Mouse (Mus musculus) adrenal gland (tissue): ENCODE data around the gene Arid3c.
"Not testable (repeated sequence)": the region's sequence is repeated elsewhere in the genome, so short reads cannot be mapped to it uniquely, and the experiment has no call there.

Experiments used
- intact Hi-C: fragments of 180-260 bp; cut with DNase I; formaldehyde crosslinking; loops from one replicate; pipeline ENCODE4 v1.15.1; 2025
- long read RNA-seq, 2 experiments: library from polyadenylated mRNA; unstranded; transcript quantifications; one replicate each; pipeline ENCODE4 v2.0.0; 2020; ENCODE audit warnings: borderline replicate concordance in 1 of 2; ENCODE audit not compliant: insufficient replicate concordance in 1 of 2

Gene Arid3c
- long read RNA-seq, experiment 1, result 0 reads
- long read RNA-seq, experiment 2, result 0 reads

- intact Hi-C loops, result no loop called here
Measured at GRCm38 (mm10) chr4:41731052-41731765, at the start of gene Arid3c. Gene Arid3c, minus strand, starts transcription at chr4:41731142.

DNA sequence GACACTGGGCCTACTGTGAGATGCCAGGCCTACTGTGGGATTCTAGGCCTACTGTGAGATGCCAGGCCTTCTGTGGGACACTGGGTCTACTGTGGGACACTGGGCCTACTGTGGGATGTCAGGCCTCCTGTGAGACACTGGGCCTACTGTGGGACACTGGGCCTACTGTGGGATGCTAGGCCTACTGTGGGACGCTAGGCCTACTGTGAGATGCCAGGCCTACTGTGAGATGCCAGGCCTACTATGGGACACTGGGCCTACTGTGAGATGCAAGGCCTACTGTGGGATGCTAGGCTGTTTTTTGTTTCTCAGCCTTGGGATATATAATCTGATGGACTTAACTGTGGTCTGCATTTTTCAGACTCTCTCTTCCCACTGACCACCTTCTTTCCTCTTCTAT, 44.9 kb upstream of the Arid3c start:
- intact Hi-C loops, result not testable (repeated sequence)

DNA sequence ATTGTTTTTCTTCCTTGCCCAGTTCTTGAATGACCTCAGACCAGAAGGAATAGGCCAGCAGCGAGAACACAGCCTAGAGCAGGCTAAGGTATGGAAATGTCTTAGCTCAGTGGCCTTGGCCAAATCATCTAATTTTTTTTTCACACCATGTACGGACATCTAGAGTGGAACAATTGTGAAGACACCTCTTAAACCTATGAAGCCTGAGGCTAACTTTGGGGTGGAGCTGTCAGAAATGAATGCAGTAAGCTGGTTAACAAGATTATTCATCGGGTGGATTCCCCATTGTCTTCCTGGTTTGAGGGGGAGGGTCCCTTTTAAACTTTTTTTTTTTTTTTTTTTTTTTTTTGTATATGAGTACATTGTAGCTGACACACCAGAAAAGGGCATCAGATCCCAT, 43.6 kb upstream of the Arid3c start:
- intact Hi-C loops, result not testable (repeated sequence)

- intact Hi-C loops, result not testable (repeated sequence)
Measured at GRCm38 (mm10) chr4:41774002-41774401, 43.1 kb upstream of the Arid3c start, which contains the start of gene Ccl27a. Gene Ccl27a, minus strand, starts transcription at chr4:41774247.

DNA sequence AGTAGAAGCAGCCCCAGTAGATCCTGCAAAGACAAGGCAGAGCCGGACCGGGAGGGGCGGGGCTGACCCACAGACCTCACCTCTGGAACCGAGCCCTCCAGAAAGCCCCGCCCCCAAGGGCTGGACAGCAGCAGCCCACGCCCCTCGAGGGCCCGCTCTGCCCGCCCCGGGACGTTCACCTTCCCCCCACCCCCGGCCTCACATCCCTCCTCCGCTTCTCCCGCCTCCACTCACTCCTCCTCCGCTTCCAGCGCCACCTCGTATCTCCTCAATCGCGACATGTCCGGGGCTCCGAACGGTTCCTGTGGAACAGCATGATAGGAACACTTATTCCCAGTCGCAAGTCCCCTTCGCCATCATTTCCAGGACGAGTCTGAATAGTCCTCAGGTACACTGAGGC, 42.6 kb upstream of the Arid3c start:
- intact Hi-C loops, result not testable (repeated sequence)

- intact Hi-C loops, result not testable (repeated sequence)
Measured at GRCm38 (mm10) chr4:41772946-41773345, 42.0 kb upstream of the Arid3c start.

- intact Hi-C loops, result not testable (repeated sequence)
Measured at GRCm38 (mm10) chr4:41767301-41767700, 36.4 kb upstream of the Arid3c start.

DNA sequence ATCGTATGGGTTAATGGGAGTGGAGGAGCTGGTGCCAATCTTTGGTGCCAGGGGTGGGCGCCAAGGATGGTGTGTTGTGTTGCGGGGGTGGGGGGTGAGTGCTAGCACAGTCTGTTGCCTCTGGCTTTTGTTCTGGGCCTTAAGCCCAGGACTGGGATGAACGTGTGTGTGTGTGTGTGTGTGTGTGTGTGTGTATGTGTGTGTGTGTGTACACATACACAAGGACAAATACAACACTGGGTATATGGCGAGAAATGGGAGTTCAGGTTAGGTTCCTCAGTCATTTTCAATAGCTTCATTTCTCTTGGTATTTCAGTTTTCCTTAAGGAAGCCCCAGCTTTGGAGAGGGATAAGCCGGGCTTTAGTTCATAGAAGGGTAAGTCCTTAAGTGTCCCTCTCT, 32.2 kb upstream of the Arid3c start:
- intact Hi-C loops, result not testable (repeated sequence)

- intact Hi-C loops, result not testable (repeated sequence)
Measured at GRCm38 (mm10) chr4:41762688-41763114, 31.8 kb upstream of the Arid3c start.

DNA sequence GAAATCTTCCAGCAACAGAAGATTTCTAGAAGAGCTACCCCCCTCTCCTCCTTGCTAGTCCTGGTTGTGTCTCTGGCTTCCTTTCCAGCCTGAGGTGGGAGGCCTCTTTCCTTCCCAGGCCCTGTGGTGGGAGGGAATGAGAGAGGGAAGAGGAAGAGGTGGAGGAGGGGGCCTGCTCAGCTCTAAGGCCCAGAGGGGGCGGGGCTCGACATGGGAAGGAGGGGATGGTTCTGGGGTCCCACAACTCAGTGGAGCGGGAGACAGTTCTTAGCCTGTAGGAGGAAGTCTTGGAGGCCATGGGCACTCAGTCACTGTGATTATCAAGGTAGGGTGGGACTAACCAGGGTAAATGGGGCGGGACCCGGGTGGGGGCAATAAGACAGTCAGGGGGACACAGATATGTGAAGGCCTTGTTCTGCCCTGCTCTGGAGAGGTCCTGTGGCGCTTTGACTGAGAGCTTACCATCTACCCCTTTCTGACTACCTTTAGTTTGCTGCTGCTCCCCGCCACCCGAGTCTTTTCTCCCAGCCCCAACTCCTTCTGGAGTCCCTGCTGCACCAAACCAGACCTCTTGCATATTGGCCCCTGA, 31.3 kb upstream of the Arid3c start:
- intact Hi-C loops, result no loop called here

- intact Hi-C loops, result no loop called here
Measured at GRCm38 (mm10) chr4:41761680-41762079, 30.7 kb upstream of the Arid3c start.

- intact Hi-C loops, result no loop called here
Measured at GRCm38 (mm10) chr4:41760911-41761310, 30.0 kb upstream of the Arid3c start.

- intact Hi-C loops, result no loop called here
Measured at GRCm38 (mm10) chr4:41760288-41760721, 29.4 kb upstream of the Arid3c start.

- intact Hi-C loops, result no loop called here
Measured at GRCm38 (mm10) chr4:41759656-41760287, 28.8 kb upstream of the Arid3c start.

DNA sequence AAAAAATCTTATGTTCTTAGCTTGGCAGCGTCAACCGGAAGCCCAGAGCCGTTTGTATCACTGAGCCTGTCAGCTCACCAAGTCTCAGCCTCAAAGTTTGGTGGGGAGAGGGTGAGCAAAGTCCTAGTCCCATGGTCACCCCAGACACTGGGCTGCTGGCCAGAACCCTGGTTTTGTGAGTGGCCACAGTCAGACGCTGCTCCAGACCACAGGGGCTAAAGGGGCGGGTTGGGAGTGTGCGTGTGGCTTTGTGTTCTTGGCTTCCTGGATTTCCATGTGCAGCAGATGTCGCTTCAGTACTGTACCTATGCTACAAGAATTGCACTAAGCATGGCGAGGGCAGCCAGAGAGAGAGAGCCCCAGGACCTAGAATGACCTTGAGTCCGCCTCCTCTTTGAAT, 28.3 kb upstream of the Arid3c start:
- intact Hi-C loops, result no loop called here

DNA sequence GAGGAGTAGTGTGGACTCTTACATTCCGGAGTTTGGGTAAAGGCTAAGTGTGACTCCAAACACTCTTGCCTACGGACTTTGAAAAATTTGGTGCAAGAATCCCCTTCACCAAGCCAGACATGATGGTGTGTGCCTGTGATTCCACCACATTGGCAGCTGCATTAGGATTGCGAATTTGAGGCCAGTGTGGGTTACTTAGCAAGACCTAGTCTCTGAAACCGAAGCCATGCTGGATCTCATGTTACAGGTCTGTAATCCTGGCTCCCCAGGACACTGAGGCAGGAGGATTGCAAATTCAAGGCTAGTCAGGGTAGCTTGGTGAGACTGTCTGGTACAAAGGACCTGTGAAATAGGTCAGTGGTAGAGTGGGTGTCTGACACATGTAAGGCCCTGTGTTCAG, 27.8 kb upstream of the Arid3c start:
- intact Hi-C loops, result no loop called here

DNA sequence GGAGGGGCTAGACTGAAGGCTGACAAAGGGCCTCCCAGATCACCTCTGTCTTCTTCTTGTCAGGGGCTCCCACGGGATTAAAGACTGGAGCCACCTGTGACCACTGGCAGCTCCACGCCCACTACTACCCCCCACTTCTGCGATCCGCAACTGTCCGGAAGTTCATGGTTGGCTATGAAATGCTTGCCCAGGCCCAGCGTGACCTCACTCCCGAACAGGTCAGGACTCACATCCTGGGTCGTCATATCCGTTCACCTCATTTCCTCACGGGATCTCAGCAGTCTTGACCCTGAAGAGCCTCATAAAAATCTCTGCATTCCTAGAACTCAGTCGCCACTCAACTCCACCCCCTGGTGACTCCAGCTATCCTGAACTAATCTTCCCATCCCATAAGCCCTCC, 27.1 kb upstream of the Arid3c start:
- intact Hi-C loops, result no loop called here

DNA sequence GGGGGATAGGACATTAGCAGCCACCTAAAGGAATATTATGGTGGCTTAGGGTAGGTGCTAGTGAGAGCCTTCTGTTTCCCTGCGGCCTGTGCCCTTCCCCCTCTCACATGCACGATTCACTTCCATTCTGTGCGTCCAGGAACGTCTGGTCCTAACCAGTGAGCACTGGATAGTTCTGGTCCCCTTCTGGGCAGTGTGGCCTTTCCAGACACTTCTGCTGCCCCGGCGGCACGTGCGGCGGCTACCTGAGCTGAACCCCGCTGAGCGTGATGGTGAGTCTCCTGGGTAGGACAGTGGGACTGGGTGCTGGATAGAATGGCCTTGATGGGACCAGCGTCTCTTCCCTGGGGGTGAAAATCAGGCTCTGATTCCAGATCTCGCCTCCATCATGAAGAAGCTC, 26.4 kb upstream of the Arid3c start:
- intact Hi-C loops, result no loop called here

DNA sequence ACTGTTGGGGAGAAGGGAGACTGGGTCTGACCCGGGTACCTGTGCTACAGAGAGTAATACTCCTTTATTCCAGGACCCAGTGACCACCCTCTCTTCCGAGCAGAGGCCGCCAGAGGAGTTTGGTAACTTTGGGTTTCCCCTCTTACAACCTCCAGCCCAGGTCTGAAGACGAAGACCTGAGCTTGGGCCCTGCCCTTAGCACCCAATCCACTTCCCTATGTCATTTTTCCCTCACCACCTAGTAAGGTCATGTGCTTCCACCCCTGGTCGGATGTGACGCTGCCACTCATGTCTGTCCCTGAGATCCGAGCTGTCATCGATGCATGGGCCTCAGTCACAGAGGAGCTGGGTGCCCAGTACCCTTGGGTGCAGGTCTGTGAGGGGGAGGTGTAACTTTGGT, 25.5 kb upstream of the Arid3c start:
- intact Hi-C loops, result no loop called here

DNA sequence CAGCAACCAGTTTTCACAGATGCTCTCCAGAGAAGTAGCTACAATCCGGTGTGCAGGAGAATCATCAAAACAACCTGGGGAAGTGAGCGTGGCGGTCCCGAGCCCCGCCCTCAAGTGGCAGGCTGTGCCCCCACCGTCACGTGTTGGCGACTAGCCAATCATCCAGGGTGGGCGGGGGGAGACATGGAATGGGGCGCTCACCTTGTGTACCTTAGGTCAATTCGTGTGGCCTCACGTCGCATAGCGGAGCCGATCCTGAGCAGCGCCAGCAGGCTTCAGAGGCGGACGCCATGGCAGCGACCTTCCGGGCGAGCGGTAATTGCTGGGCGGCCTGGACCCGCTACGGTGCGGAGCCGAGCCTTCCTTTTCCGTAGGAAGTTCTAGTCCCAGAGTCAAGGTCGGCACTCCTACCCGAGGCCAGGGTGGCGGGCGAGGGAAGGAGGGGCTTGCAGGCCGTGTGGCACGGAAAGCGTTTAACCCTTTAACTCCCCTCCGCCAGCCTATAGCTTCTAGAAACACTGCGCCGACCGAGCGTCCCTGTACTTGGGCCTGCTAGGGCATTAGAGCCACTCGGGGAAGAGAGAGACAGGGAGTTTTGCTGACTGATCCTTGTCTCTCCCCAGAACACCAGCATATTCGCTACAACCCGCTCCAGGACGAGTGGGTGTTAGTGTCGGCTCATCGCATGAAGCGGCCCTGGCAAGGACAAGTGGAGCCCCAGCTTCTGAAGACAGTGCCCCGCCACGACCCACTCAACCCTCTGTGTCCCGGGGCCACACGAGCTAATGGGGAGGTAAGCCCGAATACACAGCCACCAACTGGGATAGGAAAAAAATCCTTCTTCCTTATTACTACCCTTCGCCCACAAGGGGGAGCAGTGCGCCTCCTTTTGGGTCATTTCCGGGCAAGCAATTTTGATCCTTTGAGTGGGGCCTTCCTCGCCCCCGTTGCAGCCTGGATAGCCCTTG, 24.7 kb upstream of the Arid3c start, which contains the start of gene Sigmar1:
TSS of gene Sigmar1 (minus strand) at position 820 of the 968 bp plus-strand sequence.
- intact Hi-C loops, result no loop called here

DNA sequence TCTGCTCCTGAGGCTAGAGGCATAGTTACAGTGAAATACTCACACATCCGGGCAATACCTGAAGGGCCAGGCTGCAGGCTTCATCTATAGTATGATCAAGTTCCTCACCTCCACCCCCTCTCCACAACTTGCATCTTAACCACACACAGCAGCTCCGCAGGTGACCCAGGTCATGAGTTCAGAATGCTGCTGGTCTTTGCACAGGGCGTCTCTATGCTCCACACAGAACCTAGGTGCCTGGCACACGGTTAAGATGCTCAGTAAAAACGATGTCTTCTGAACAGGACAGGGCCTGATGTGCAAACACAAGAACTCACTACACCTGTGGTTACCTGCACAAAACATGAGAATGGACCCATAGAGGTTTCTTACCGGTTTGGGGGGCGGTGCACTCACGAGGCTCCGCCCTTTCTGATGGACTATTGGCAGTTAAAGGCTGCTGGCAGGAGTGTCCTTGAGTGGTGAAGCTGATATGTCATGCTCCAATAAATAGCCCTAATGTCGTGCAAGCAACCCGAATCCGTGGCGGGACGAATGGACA, 23.9 kb upstream of the Arid3c start, which contains the start of gene Galt:
TSS of gene Galt (plus strand) at position 432 of the 541 bp plus-strand sequence.
- intact Hi-C loops, result no loop called here
